Mouse (Mus musculus) embryo, embryonic 11 days (tissue): ENCODE results near the gene Col5a2.

Experiments used
- DNase-seq: peaks from one replicate; pipeline ENCODE4 v3.0.0-alpha.2; 2015

Col5a2 gene

GRCm38 (mm10) chr1:45420554-45420953 is 82.5 kb downstream of the Col5a2 start:
- no peak for DNase-seq

GRCm38 (mm10) chr1:45419858-45420257 is 83.2 kb downstream of the Col5a2 start:
- DNase-seq = no peak

- no peak for DNase-seq
These were observed 121.2 kb downstream of the Col5a2 start for GRCm38 (mm10) chr1:45381866-45382265.

- peak; percentile 20 for DNase-seq
These were observed 122.9 kb downstream of the Col5a2 start for GRCm38 (mm10) chr1:45379992-45380690.

GRCm38 (mm10) chr1:45365427-45365826 is 137.7 kb downstream of the Col5a2 start:
- no peak for DNase-seq

- no peak for DNase-seq
These were observed 139.8 kb downstream of the Col5a2 start for GRCm38 (mm10) chr1:45363274-45363673.

GRCm38 (mm10) chr1:45359673-45360072 is 143.4 kb downstream of the Col5a2 start:
- no peak for DNase-seq

- no peak for DNase-seq
These were observed 143.9 kb downstream of the Col5a2 start for GRCm38 (mm10) chr1:45359147-45359546.

- DNase-seq = no peak
These were observed 145.1 kb downstream of the Col5a2 start for GRCm38 (mm10) chr1:45358020-45358419.

- DNase-seq = no peak
These were observed 147.1 kb downstream of the Col5a2 start for GRCm38 (mm10) chr1:45355944-45356343.

- no peak for DNase-seq
These were observed 173.9 kb downstream of the Col5a2 start for GRCm38 (mm10) chr1:45329149-45329548.
